Mouse (Mus musculus): ENCODE results near the gene Bcat1. TPM values are rescaled to one million over a fixed set of nuclear protein-coding genes. Genes with fewer than 3 reads are reported as not detected.
"Not testable (repeated sequence)": the region's sequence is repeated elsewhere in the genome, so short reads cannot be mapped to it uniquely, and the experiment has no call there.

Bcat1 gene
- total RNA-seq, 2 experiments from 2014 or later: 88.1 to 88.7 TPM

DNA sequence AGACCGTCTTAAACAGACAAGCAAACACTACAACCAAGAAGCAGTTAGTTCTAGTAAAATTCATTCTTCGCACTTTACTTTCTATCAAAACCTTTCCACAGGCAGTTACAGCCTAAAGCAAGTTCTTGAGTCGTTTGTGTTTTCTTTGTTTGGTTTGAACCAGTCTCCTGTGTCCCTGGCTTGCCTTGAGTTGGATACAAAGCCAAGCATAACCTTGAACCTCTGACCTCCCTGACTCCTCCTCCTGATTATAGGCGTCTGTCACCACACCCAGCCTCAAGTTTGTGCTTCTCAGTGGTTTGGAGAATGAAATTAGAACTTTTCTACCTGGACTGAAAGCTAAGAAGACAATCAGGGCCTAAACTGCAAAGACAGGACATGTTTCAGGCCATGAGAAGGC, 18.4 kb upstream of the Bcat1 start:
- no peak for DNase-seq (ENCODE audit: low spot score in 2 of 2)

DNA sequence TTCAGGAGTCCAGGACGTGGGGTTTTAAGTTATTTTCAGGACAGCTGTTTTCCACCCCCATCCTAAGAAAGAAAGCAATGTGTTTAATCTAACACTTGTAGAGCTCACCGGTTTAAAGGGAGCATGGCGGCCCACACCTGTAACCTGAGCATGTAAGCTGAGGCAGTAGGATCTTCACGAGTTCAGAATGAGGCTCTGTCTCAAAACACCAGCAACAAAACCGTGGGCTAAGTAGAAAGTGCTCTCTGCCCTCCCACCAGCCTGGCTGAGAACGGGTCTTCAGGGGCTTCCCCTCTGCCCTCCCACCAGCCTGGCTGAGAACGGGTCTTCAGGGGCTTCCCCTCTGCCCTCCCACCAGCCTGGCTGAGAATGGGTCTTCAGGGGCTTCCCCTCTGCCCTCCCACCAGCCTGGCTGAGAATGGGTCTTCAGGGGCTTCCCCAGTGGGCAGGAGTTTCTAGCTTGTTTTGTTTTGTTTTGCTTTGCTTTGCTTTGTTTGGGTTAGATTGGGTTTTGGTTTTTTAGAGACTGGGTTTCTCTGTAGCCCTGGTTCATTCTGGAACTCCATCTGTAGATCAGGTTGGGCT, 17.1 kb upstream of the Bcat1 start:
- not testable (repeated sequence) for DNase-seq (ENCODE audit: low spot score in 2 of 2)

DNA sequence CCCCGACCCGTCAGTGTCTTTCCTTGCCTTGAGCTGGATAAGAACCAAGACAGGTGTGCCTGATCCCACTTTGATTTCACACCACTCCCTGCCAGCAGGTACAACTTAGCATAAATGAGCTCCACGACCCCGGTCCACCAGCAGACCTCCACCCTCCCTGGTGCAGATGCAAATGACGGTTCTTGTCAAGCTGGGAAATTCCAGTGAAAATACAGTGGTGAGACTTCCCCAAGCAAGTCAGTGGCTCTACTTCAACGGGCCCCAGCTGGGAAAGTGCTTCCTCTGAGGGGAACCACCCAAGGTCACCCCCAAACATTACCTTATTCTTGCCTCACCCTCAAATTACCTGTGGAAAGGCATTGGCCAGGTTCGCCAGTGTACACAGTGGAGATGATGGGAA, 16.0 kb upstream of the Bcat1 start:
- no peak for DNase-seq (ENCODE audit: low spot score in 2 of 2)

DNA sequence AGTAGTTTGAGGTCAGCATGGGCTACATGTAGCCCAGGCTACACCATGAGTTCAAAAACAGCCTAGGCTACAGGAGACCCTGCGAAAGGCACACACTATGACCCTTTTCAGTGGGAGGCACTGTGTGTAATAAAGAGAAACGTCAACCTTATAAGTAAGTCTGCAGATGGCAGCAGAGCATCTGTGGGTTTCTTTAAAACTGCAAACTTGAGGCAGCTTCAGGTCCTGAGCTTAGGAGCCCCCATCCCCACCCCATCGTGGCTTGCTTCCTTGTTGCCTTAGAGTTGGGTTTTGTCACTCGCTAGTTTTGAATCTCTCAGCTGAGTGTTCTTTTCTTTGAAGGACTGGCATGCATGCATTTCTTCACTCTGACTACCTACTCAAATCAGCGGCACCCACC, 14.9 kb upstream of the Bcat1 start:
- DNase-seq (ENCODE audit: low spot score in 2 of 2): no peak

GRCm38 (mm10) chr6:145090201-145090863, 14.3 kb upstream of the Bcat1 start:
- DNase-seq (ENCODE audit: low spot score in 2 of 2): no peak

DNA sequence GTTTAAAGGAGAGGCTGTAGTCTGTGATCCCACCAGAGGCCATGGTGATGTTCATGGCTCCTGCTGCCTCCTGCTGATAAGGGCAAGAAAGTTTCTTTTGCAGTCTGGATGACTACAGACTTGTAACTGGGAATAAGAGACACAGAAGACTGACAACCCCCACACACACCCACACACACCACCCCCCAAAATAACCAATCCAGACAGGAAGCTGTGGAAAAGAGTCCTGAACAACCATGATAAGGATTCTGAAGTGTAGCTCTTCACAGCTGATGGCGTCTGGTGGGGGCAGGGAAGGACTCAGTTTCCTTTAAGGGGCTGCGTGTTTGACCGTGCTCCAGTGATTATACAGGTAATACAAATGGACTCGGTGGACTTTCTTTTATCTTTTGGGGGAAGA, 13.4 kb upstream of the Bcat1 start:
- no peak for DNase-seq (ENCODE audit: low spot score in 2 of 2)

- peak in 1 of 2 experiments; percentile 28 for DNase-seq (ENCODE audit: low spot score in 2 of 2)
Measured at GRCm38 (mm10) chr6:145088451-145089113, 12.6 kb upstream of the Bcat1 start.

- DNase-seq (ENCODE audit: low spot score in 2 of 2): no peak
Measured at GRCm38 (mm10) chr6:145084343-145085117, 8.5 kb upstream of the Bcat1 start.

DNA sequence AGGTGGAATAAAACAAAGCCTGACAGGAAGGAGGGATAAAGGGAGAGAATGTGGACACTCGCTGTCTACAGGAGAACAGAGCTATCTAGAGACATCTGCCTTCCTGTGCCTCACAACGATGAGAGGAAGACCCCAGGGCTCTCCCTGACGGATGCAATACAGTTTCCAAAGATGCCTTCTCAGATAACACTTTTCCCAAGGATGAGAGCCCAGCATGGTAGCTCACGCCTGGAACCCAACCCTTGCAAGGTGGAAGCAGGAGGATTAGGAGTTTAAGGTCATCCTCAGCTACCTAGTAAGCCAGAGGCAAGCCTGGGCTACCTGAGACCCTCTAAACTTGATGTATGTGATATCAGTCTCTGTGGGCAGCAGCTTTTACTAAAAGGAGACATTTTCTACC, 5.7 kb upstream of the Bcat1 start:
- no peak for DNase-seq (ENCODE audit: low spot score in 2 of 2)

GRCm38 (mm10) chr6:145079087-145079759, 3.2 kb upstream of the Bcat1 start:
- DNase-seq (ENCODE audit: low spot score in 2 of 2): no peak

GRCm38 (mm10) chr6:145076286-145076685, 302 bp upstream of the Bcat1 start:
- no peak for DNase-seq (ENCODE audit: low spot score in 2 of 2)

DNA sequence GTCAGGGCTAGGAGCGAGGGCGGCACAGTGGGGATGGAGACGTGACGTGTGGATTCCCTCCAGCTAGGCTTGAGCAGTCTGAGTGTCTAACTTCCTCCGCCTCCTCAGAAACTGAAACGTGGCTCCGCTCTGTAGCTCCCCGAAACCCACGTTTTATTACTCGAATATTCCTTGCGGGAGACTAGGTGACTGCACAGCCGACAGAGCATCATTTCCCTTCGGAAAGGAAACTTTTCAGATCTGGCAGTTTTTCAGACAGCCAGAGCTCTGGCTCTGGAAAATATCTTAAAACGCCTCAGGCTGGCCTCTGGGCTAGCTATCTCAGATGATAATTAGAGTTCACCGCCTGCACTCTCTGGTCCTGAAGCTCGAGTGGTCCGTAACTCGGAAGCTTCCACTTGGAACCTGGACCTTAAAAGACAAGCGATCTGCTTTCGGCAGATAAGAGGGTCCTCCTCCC, 866 bp downstream of the Bcat1 start:
- DNase-seq (ENCODE audit: low spot score in 2 of 2): peak; percentile 11 to 32

GRCm38 (mm10) chr6:145074461-145074860, 1.5 kb downstream of the Bcat1 start:
- no peak for DNase-seq (ENCODE audit: low spot score in 2 of 2)

- no peak for DNase-seq (ENCODE audit: low spot score in 2 of 2)
Measured at GRCm38 (mm10) chr6:145069921-145070320, 6.1 kb downstream of the Bcat1 start.

- no peak for DNase-seq (ENCODE audit: low spot score in 2 of 2)
Measured at GRCm38 (mm10) chr6:145069397-145069796, 6.6 kb downstream of the Bcat1 start.

- DNase-seq (ENCODE audit: low spot score in 2 of 2): no peak
Measured at GRCm38 (mm10) chr6:145067679-145068078, 8.3 kb downstream of the Bcat1 start.

DNA sequence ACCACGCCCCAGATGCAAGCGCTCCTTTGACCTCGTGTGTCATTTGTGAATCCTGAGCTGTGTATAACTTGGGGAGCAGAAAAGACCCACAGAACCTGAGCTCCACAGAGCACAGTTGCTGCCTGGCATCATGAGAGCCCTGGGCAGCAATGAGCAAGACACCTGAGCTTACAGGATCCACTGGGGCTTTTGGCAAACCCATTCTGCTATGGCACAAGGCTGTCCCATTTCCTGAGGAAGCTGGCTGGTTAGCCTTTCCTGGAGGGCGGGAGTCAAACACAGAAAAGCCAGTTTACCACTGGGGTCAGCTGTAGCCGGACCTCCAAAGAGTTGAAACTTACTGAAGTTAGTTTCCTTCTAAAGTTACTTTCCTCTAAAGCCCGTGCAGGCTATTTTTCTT, 9.6 kb downstream of the Bcat1 start:
- DNase-seq (ENCODE audit: low spot score in 2 of 2): no peak

GRCm38 (mm10) chr6:145065301-145065845, 10.6 kb downstream of the Bcat1 start:
- DNase-seq (ENCODE audit: low spot score in 2 of 2): no peak

- no peak for DNase-seq (ENCODE audit: low spot score in 2 of 2)
Measured at GRCm38 (mm10) chr6:145064104-145064503, 11.9 kb downstream of the Bcat1 start.

GRCm38 (mm10) chr6:145063212-145063868, 12.6 kb downstream of the Bcat1 start:
- no peak for DNase-seq (ENCODE audit: low spot score in 2 of 2)
